Mouse (Mus musculus): Measurements from ENCODE around the gene Ppfibp1. TPM values are rescaled to one million over a fixed set of nuclear protein-coding genes. Genes with fewer than 3 reads are reported as not detected.

Gene Ppfibp1
- total RNA-seq, 2 experiments from 2014 or later = 54.4 to 65.7 TPM

DNA sequence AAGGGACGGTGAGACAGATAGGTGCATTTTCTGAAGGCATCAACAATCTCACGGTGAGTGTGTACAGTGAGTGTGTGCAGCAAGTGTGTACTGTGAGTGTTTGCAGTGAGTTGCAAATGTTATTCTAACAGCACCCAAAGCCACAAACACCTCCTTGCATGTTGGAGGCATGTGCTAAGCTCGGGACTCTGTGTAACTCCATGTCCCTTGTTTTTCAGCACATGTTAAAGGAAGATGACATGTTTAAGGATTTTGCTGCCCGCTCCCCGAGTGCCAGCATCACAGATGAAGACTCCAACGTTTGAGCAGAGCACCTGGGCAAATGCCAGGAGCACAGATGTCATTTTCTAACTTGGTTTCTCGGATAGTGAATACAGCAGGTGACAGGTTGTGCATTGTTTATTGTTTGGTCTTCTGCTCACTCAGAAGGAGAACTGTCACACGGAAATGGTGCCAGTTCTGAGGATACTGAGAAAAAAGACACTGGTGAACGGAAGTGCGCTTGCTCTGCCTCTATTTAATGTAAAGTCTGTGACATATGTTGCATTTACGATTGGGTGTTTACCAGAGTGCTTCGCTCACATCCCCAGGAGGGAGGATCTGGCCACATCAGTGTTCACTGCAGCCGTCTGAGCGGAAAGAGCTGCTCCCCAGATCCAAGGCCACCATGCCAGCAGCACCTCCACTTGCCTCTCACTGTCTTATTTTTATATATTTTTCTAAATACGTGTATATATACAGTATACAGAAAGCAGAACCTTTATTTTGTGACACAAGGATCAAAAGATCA, 142.0 kb downstream of the Ppfibp1 start:
- DNase-seq (ENCODE audit: low spot score) = no peak

DNA sequence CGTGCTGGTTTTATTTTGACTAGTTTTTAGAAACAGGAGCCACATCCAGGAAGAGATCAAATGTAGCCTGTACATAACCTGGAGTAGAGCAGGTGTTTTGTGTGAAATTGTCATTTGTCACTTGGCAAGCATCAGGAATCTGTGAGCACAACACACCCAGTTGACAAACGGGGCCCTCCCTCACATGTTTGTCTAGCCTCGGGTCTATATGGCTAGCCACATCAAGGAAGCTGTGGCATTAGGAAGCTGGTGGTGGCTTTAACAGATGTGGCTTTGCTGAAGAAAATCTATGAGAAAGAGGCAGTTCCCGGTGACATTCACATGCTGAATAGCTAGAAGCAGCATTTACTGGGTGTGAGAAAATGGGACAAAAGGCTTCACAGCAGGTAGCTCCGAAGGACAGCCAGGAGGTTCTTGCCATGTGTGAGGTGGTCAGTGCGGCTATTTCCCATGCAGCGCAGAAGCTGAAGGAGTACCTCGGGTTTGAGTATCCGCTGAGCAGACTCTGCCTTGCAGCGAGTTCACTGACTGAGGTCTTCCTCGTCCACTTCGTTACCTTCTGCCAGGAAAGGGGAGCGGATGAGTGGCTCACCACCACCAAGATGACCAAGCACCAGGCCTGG, 144.1 kb downstream of the Ppfibp1 start, which contains the start of gene Rep15:
Gene Rep15 (plus strand): TSS at position 282 of the 623 bp plus-strand sequence.
- DNase-seq (ENCODE audit: low spot score) = no peak

DNA sequence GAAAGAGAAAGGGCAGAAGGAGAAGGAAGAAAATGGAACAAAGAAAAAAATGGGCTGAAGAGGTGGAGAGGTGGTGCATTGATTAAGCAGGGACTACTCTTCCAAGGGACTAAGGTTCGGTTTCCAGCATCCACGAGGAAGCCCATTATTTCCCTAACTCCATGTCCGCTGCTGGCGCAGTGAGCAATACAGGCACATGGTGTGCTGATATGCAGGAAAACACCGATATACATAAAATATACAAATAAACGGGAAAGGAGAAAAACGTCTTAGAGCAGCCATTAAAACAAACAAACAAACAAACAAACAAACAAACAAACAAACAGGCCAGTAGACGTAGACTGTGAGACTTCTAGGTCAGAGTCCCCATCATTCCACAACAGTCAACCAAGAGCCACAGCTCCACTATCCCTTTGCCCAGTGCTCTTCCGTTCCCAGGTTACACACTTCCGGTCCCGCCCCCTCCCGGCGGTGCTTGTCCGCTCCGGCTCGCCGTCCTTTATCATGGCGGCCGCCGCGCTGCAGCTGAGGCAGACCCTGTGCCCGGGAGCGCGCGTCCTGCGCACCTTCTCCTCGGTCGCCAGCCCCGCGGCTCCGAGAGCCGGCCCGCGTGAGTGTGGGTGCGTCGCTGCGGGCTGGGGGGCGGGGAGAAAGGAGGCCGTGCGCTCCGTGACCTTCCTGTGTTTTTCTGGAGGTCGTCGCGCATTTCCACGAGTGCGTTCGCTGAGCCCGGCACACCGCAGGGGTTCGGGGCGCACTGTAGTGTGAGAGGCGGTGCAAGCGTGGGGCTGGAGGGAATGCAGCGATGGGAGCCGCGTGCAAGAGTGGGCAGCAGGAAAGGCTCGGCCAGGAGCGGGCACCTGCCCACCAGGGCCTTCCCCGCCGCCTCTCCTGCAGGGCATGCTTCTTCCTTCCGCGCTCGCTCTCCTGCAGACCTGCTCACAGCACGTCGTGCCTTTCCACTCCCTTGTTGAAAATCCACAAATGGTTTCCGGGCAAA, 154.3 kb downstream of the Ppfibp1 start, which contains the start of gene Mrps35:
Gene Mrps35 (plus strand): TSS at position 474 of the 1,000 bp plus-strand sequence.
- DNase-seq (ENCODE audit: low spot score) = peak; percentile 87

DNA sequence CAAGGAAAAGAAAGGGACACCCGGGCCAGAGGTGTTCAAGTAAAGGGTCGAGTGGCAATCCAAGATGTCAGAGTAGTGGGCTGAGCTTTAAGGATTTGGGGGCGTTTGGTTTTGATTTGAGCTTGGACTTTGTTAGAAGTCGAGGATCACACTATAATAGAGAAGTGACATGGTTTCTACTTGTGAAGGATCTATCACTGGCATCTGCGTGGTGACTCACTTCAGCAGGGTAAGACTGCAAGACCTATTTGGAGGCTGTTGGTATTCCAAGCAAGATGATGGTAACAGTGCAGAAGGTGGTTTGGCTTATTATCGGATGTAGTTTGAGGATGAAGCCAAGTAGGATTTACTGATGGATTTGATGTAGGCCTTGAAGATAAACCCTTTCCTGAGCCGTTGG, 155.3 kb downstream of the Ppfibp1 start:
- no peak for DNase-seq (ENCODE audit: low spot score)

DNA sequence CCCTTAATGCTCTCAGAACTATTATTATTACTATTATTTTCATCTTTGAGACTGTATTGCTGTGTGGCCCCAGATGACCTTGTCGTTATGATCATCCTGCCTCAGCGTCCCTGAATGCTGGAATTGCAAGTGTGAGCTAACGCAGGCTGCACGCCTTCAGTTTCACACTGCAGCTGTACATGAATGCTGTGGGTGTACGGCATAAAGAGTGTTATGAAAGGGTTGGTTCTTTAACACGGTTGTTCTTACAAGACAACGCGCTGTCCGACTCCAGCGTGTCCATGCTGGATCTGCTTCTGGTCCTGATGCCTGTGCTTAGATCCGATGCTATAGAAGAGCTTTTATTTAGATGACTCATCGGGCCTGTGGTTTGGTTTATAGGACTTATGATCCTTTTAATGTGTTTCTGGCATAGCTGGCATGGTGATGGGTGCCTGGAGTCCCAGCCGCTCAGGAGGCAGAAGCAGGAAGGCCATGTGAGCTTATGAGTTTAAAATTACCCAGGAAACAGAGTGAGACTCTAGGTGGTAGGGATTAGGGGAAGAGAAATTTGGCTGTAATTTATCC, 161.0 kb downstream of the Ppfibp1 start:
- no peak for DNase-seq (ENCODE audit: low spot score)

DNA sequence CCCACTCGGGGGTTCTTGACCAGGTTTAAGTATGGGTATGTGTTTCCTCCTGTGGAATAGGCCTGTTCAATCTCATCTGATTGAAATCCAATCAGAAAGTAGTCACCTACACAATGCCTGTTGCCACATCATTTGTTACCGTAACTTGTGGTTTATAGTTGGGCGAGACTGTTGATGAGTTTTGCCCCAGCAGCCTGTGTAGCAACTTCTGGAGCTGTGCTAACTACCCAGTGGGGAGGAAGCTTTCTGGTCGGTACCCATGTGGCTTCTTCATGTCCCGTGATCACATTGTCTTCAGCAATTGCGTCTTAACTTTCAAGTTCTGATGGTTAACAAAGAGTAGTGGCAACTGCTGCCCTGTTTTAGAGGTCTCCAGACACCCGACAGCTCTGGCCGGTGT, 163.4 kb downstream of the Ppfibp1 start:
- no peak for DNase-seq (ENCODE audit: low spot score)

DNA sequence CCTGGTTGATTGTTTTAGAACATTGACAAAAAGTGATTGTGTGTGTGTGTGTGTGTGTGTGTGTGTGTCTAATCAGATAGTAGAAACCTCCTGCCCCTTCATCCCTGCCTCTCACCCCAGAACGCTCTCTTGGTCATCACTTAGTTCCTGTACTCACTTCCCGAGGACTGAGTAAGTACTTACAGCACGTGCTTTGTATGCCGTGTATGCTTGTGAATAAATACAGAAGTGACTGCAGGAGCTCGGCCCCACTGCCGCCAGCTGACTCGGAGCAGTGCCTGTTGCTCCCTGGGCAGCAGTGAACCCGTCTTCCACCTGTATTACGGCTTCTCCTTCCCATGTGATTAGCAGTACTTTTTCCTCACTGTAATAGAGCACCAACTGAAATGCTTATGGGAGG, 164.2 kb downstream of the Ppfibp1 start:
- no peak for DNase-seq (ENCODE audit: low spot score)

DNA sequence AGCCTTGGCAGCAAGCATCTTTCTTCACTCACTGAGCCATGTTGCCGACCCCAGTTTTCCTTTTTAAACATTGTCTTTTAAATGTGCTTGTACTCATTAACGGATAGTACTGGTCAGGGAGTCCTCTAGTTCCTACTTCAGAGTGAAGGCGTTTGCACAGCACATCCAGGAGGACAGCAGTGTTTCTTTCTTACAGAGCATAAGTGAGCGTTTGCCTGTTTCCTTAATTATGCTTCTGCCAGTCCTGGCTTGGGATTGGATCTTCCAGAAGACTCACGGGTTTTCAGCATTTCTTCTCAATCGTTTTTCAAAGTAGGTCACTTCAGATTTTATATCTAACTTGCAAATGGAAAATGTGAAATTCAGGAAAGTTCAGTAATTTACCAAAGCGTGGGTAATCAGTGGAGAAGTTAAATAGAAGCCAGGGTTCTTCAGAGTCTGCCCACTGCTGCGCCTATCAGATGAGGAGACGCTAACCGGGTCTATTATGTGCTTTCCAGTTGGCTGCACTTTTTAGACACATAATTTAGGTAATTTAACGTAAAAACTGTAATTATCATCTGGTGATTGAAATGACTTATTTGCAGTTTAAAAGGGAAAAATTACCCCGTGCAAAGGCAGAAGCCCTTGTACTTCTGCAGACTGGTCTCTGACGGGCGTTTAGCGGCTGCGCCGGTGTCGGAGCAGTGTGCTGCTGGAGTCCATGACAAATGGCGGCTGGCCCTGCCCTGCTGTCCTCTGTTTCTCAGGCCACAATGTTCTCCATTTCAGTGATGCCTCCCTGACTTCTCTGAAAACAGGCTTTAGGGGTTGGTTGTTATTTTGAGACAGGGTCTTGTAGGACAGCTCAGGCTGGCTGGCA, 165.7 kb downstream of the Ppfibp1 start:
- no peak for DNase-seq (ENCODE audit: low spot score)

DNA sequence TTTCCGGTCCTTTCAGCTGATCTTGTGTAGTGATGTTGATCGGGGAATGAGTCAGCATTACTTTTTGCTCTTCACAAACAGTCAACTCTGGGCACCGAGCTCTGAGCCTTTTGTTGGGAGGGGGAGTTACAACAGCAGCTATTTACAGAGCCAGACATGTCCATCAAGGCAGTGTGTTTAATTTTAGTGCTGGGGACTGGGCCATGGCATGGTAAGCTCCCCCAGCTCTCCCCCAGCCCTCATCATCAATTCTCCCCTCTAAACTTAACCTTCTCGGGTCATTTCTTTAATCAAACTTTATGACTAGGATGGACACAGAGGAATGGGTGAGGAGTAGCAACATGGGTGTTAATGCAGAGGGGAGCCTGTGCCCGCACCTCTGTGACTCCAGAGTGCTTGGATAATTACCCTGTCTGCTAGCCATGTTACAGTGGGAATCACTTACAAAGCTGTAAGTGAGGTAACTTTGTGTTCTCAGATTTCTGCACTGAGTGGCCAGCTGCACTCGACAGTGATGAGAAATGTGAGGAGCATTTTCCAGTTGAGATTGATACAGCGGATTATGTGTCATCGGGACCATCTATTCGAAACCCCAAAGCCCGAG, 167.2 kb downstream of the Ppfibp1 start:
- no peak for DNase-seq (ENCODE audit: low spot score)

DNA sequence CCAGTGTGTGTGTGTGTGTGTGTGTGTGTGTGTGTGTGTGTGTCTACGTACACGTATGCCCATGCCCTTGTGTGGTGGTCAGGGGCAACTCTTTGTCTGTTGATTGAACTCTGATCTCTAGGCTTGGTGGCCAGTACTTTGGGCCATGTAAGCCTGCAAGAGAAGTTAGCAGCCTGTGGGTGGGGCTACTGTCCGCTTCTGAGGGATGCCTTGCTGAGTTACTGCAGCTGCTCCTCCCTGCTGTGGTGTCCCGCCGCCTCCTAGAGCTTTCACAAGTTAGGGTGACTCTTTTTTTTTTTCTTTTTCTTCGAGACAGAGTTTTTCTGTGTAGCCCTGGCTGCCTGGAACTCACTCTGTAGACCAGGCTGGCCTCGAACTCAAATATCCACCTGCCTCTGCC, 171.0 kb downstream of the Ppfibp1 start:
- DNase-seq (ENCODE audit: low spot score) = no peak

DNA sequence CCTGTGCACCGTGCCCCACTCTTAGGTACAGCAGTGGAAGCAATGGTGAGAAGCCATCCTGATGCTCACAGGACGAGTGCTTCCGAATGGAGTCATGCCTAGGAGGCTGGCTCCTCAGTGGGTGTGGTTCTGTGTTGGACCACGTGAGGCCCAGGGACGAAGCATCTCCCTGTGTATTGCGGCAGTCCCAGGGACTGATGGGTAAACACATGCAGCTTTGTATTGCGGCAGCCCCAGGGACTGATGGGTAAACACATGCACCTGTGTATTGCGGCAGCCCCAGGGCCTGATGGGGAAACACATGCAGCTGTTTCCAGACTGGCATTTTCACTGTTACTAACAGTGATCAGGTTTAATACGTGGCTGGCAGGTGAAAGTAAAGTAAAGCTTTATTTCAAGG, 173.3 kb downstream of the Ppfibp1 start:
- DNase-seq (ENCODE audit: low spot score) = no peak

DNA sequence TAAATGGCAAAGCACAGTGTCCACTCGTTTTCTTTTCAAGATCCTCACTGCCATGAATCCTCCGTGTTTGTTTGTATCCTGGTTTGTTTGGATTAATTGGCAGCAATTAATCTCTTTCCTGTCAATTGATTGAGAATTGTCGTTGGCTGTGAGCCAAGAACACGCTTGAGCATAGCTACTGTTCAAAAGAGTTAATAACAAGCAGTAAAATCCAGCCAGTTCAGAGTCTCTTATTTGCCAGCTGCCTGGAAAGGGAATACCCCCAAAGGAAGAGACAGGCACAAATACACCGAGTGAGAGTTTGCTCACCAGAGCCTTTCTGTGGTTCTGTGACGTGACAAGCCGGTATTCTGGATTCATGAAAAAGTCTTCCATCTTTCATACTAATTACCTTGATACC, 173.7 kb downstream of the Ppfibp1 start:
- DNase-seq (ENCODE audit: low spot score) = no peak

DNA sequence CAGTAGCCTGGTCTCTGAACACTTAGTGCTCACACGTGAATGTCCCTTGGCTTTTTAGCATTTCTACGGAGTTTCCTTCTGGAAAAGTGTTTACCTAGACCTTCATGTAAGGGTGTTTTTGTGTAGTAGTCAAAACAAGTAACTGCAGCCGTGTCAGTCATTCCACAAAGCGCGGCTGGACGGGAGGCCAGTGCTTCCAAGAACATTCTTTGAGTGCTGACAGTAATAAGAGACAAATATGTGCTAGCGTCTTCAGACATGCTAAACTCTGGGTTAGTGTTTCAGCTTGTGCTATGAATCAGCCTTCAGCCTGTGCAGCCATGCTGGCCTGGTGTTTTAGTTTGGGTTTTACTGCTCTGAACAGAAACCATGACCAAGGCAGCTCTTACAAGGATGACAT, 174.4 kb downstream of the Ppfibp1 start:
- peak; percentile 44 for DNase-seq (ENCODE audit: low spot score)

DNA sequence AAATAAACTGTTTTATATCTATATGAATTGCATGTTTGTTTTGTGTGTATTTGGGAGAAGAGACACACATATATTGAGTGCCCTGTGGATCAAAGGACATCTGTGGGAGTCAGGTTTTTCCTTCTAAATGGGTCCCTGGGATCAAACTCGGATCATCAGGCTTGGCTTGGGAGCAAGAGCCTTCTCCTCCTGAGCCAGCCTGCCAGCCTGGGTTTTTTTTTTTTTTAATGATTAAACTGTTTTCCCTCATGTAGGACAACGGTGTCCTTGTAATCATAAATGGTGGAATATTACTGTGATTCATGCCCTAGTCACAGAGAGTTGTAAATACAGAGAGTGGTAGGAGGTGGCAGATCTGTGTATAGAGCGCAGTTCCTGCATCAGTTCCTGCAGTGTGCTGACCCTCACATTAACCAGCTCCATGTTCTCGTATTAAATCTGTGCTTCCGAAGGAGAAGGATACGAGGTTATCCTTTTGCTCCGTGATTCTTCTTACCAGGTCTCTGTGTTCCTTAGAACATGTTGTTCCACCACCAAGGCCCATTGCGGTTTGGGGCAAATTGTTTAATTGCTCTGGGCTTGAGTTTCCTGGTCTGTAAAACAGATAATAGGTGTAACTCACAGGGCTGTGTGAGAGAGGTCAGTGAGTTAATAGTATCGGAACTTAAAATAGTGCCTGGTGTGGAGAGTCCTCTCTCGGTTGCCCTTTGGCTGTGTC, 176.1 kb downstream of the Ppfibp1 start:
- no peak for DNase-seq (ENCODE audit: low spot score)

DNA sequence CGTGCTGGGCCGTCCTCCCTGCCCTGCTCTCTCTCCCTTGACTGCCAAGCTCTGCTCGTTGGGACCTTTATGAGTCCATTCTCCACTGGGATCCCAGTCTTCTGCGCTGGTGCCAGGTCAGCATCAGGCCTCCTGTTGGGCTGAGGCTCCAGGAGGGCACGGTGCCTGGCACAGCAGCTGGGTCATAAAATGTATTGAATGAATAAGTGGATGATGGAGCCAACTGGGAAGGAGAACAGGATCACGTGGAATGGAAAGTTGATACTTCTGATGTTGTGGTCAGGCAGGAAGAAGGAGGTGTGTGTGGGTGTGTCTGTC, 176.6 kb downstream of the Ppfibp1 start:
- peak; percentile 90 for DNase-seq (ENCODE audit: low spot score)

DNA sequence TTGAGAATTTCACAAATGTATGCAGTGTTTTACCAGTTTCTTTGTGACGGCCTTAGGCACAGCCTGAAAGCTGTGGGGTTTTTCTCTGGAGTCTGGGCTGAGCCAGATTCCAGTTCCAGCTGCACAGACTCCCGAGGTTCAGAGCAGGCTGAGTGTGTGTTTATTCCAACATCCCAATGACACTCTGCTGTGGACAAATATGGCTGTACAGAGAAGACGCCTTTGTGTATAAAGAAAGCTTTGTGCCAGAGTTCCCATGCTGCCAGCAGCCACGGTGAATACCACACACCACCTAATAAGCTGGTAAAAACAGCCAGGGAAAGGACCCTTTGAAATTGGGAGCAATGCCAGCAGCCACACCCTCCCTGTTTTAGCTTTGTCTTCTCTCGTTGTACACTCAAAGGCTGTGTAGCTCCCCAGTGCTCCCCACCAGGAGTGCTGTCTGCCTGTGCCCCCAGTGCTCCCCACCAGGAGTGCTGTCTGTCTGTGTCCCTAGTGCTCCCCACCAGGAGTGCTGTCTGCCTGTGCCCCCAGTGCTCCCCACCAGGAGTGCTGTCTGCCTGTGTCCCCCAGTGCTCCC, 187.6 kb downstream of the Ppfibp1 start:
- no peak for DNase-seq (ENCODE audit: low spot score)

DNA sequence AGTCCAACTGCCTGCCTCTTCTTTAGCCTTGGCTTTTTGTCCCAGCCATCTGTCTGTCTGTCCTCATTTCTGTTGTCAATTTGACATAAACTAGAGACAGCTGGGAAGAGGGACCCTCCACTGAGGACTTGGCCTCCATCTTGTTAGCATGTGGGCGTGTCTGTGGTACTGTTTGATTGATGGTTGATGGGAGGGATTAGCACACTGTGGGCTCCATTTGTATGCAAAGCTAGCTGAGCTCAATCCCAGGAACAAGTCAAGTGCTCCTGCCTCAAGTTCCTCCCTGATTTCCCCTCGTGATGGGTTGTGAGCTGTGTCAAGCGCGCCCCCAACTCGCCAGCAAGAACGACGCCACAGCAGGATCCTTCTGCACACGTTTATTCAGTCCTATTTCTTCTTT, 188.6 kb downstream of the Ppfibp1 start:
- no peak for DNase-seq (ENCODE audit: low spot score)

DNA sequence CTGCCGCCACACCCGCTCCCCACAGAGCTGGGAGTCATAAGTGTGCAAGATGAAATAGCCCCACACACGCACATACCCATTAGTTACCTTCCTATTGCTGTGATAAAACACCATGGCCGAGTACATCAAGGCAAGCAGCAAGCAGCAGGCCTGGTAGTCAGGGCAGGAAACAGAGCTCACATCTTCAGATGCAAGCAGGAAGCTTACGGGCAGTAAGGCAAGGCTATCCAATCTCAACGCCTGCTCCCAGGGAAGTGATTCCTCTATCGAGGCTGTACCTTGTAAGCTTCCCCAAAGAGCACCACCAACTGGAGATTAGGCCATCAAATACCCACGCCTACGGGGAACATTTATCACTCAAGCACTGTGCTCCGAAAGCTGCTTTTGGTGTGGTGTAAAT, 191.6 kb downstream of the Ppfibp1 start:
- DNase-seq (ENCODE audit: low spot score) = no peak
